Mouse (Mus musculus) G1E (cell line): ENCODE data around the gene 4933411K16Rik. TPM values are rescaled to one million over a fixed set of nuclear protein-coding genes. Genes with fewer than 3 reads are reported as not detected.

ENCODE experiments used
- ATAC-seq: 2 replicates; pipeline ENCODE4 v1.8.0; 2016; ENCODE audit warnings: mild to moderate bottlenecking; ENCODE audit not compliant: insufficient number of reproducible peaks, poor library complexity, low FRiP score, severe bottlenecking; ENCODE audit errors: extremely low read depth
- DNase-seq: peaks from one replicate; pipeline ENCODE4 v3.0.0; 2012; ENCODE audit warnings: low spot score
- H3K27me3 ChIP-seq: 2 replicates; pipeline ENCODE4 v1.6.1; 2012; ENCODE audit warnings: mild to moderate bottlenecking, low read length, inconsistent platforms; ENCODE audit not compliant: insufficient read depth
- H3K36me3 ChIP-seq: replicated peaks from 2 replicates; pipeline ENCODE3; 2012; ENCODE audit warnings: mild to moderate bottlenecking, inconsistent platforms
- H3K4me1 ChIP-seq: 2 replicates; pipeline ENCODE4 v1.6.1; 2012; ENCODE audit warnings: low read depth, low read length, inconsistent platforms, mixed read lengths; ENCODE audit not compliant: insufficient read depth
- H3K4me3 ChIP-seq: 2 replicates; pipeline ENCODE4 v1.5.1; 2012; ENCODE audit warnings: low read depth, mild to moderate bottlenecking, inconsistent platforms, low read length, moderate library complexity, mixed read lengths
- H3K9me3 ChIP-seq: replicated peaks from 2 replicates; pipeline ENCODE4 v1.6.1; 2012; ENCODE audit warnings: inconsistent platforms
- CTCF ChIP-seq: IDR thresholded peaks from 2 replicates; pipeline ENCODE4 v1.5.1; 2012; ENCODE audit warnings: low read depth, low read length, inconsistent platforms, mixed read lengths
- GATA1 ChIP-seq: IDR thresholded peaks from 2 replicates; pipeline ENCODE4 v1.6.1; 2012; ENCODE audit warnings: borderline replicate concordance, low read length, inconsistent platforms, mixed read lengths
- GATA2 ChIP-seq: IDR thresholded peaks from 2 replicates; pipeline ENCODE4 v1.6.1; 2012; ENCODE audit warnings: low read depth, low read length, inconsistent platforms, borderline replicate concordance
- POLR2AphosphoS5 ChIP-seq: IDR thresholded peaks from 2 replicates; pipeline ENCODE4 v1.6.1; 2012; ENCODE audit warnings: low read depth, low read length, inconsistent platforms; ENCODE audit not compliant: insufficient replicate concordance
- TAL1 ChIP-seq: conservative IDR thresholded peaks from 2 replicates; pipeline ENCODE4 v1.6.1; 2012; ENCODE audit warnings: low read depth, low read length, inconsistent platforms, mixed read lengths
- polyA plus RNA-seq: library from polyadenylated mRNA; stranded (reverse); fragments of >175 nt; gene quantifications from 2 replicates; pipeline ENCODE4 v1.2.3, GENCODE M21; 2012
- total RNA-seq, 2 experiments: library from RNA; stranded (forward) in 1 of 2; stranded (reverse) in 1 of 2; fragments of 200-1000 nt in 1 of 2; fragments of >200 nt in 1 of 2; fragmentation: Nextera tagmentation in 1 of 2; gene quantifications; 2 replicates each; pipeline ENCODE4 v1.2.3; 2014 to 2017

4933411K16Rik gene
- total RNA-seq (2014; fragmentation: Nextera tagmentation), result not detected in 2 replicates
- total RNA-seq (2017), result not detected in 2 replicates
- not detected in 2 replicates for polyA plus RNA-seq

GRCm38 (mm10) chr19:42051948-42052347 is at the start of gene 4933411K16Rik:
TSS of gene 4933411K16Rik (plus strand) at chr19:42052248.
- Histone ChIP-seq H3K4me1 (no peaks in the 10 kb centered on the region), H3K36me3 (no peaks in the 10 kb centered on the region), H3K27me3 (peaks cover 12% of the 10 kb centered on the region), H3K9me3 (no peaks in the 10 kb centered on the region), H3K4me3 (no peak within 1 kb of the TSS)
- DNase-seq (no peak), ATAC-seq (no peak)
- no peak for TF ChIP-seq CTCF

DNA sequence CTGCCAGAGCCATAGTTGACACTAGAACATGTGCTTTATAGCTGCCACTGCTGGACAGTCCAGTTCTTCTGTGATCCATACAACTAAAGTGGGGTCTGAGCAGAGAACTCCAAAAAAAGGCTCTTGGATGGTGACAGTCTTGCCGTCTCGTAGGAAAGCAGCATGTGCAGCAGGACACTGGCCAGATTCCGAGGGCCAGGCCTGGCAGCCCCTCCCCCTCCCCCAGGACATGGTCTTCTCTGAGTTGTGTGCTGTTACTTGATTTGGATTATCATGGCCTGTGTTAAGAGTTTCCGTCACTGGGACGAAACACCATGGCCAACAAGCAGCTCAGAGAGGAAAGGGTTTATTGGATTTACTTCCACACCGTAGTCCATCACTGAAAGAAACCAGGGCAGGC is 47.8 kb upstream of the 4933411K16Rik start:
- Histone ChIP-seq H3K4me1 (no peaks in the 10 kb centered on the region; the same call in 1 of the 2 replicates), H3K9me3 (no peaks in the 10 kb centered on the region), H3K36me3 (no peaks in the 10 kb centered on the region), H3K27me3 (peaks cover 24% of the 10 kb centered on the region), H3K4me3 (no peak overlapping the region)
- no peak for TF ChIP-seq CTCF
- no peak for TF ChIP-seq GATA2
- no peak for TF ChIP-seq TAL1
- no peak for TF ChIP-seq POLR2AphosphoS5
- TF ChIP-seq GATA1, result no peak
- DNase-seq (no peak), ATAC-seq (no peak)

DNA sequence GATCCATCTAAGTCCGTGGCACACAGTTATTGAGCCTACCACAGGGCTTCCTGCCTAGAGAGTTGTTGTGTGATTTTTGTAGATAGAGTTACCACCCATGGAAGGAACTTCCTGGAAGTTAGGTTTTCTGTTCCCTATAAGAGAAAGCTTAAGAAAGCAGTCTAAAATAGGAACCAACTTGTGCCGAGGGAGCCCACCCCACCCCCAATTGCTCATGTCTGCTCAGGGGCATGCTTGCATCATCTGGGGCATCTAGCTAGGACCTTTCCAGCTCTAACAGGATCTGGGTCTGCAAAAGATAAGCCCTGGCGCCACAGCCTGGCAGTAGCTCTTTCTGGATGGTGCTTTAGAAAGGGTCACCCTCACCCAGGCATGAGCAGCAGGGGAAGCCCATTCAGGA is 46.4 kb upstream of the 4933411K16Rik start:
- no peak overlapping the region for H3K4me3 ChIP-seq
- TF ChIP-seq GATA2 (no peak), POLR2AphosphoS5 (no peak), TAL1 (no peak), CTCF (no peak), GATA1 (no peak)
- no peaks in the 10 kb centered on the region for H3K9me3 ChIP-seq
- ATAC-seq (no peak), DNase-seq (no peak)
- no peaks in the 10 kb centered on the region; the same call in 1 of the 2 replicates for H3K4me1 ChIP-seq
- H3K27me3 ChIP-seq, result peaks cover 18% of the 10 kb centered on the region
- no peaks in the 10 kb centered on the region for H3K36me3 ChIP-seq

DNA sequence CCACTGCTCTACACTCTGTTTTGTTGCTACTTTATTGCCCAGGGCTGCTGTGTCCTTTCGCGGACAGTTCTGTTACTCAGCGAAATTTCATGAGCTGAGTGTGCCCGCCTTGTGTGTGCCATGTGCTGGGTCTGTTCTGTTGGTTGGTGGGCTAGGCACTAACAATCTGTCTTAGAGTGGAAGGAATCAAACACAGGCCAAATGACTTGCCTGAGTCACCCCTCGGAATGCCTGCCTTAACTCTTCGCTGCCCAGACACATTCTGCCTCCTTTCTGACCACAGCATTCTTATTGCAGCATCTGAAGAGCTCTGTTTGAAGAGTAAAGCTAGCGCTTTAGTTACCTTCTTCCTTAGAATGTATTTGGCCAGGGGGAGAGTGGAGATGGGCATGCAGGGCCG is 45.5 kb upstream of the 4933411K16Rik start:
- no peaks in the 10 kb centered on the region for H3K36me3 ChIP-seq
- no peak for ATAC-seq
- TF ChIP-seq GATA1, result no peak
- no peak for TF ChIP-seq GATA2
- no peak for TF ChIP-seq CTCF
- TF ChIP-seq POLR2AphosphoS5, result no peak
- no peak for TF ChIP-seq TAL1
- no peaks in the 10 kb centered on the region for H3K9me3 ChIP-seq
- H3K27me3 ChIP-seq, result peaks cover 16% of the 10 kb centered on the region; the same call in 1 of the 2 replicates
- no peak for DNase-seq
- H3K4me3 ChIP-seq, result no peak overlapping the region
- H3K4me1 ChIP-seq, result no peaks in the 10 kb centered on the region; the same call in 1 of the 2 replicates

GRCm38 (mm10) chr19:42008586-42008985 is 43.5 kb upstream of the 4933411K16Rik start:
- no peak for DNase-seq
- Histone ChIP-seq H3K9me3 (no peaks in the 10 kb centered on the region), H3K27me3 (peaks cover 17% of the 10 kb centered on the region; the same call in 1 of the 2 replicates), H3K36me3 (no peaks in the 10 kb centered on the region), H3K4me1 (no peaks in the 10 kb centered on the region; the same call in 1 of the 2 replicates), H3K4me3 (no peak overlapping the region)
- ATAC-seq, result no peak
- no peak for TF ChIP-seq CTCF
- TF ChIP-seq TAL1, result no peak
- TF ChIP-seq GATA1, result no peak
- TF ChIP-seq GATA2, result no peak
- TF ChIP-seq POLR2AphosphoS5, result no peak

- Histone ChIP-seq H3K4me1 (no peaks in the 10 kb centered on the region; the same call in 1 of the 2 replicates), H3K36me3 (no peaks in the 10 kb centered on the region), H3K4me3 (no peak overlapping the region), H3K27me3 (peaks cover 19% of the 10 kb centered on the region; the same call in 1 of the 2 replicates), H3K9me3 (no peaks in the 10 kb centered on the region)
- ATAC-seq (no peak), DNase-seq (no peak)
- no peak for TF ChIP-seq POLR2AphosphoS5
- TF ChIP-seq TAL1, result no peak
- TF ChIP-seq GATA1, result no peak
- TF ChIP-seq CTCF, result no peak
- TF ChIP-seq GATA2, result no peak
Observed at GRCm38 (mm10) chr19:42009067-42009466, 43.0 kb upstream of the 4933411K16Rik start.

GRCm38 (mm10) chr19:42010436-42010835 is 41.6 kb upstream of the 4933411K16Rik start:
- ATAC-seq, result no peak
- H3K4me3 ChIP-seq, result no peak overlapping the region
- TF ChIP-seq POLR2AphosphoS5, result no peak
- no peak for TF ChIP-seq TAL1
- no peak for TF ChIP-seq GATA2
- no peak for TF ChIP-seq CTCF
- TF ChIP-seq GATA1, result no peak
- DNase-seq, result no peak
- no peaks in the 10 kb centered on the region for H3K9me3 ChIP-seq
- no peaks in the 10 kb centered on the region; the same call in 1 of the 2 replicates for H3K4me1 ChIP-seq
- H3K27me3 ChIP-seq, result peaks cover 14% of the 10 kb centered on the region; the same call in 1 of the 2 replicates
- no peaks in the 10 kb centered on the region for H3K36me3 ChIP-seq
